Mouse (Mus musculus) MEL (cell line): ENCODE data around the gene Ndufb4.

Experiments used
- BHLHE40 ChIP-seq: IDR thresholded peaks from 2 replicates; pipeline ENCODE4 v1.6.1; 2012; ENCODE audit warnings: low read depth, mild to moderate bottlenecking, inconsistent platforms, low read length, improper control_type of control experiment, borderline replicate concordance
- GABPA ChIP-seq: IDR thresholded peaks from 2 replicates; pipeline ENCODE4 v1.6.1; 2012; ENCODE audit warnings: low read depth, mild to moderate bottlenecking, inconsistent platforms, low read length, improper control_type of control experiment, moderate library complexity
- TAL1 ChIP-seq: IDR thresholded peaks from 2 replicates; pipeline ENCODE4 v1.6.1; 2012; ENCODE audit warnings: mild to moderate bottlenecking, inconsistent platforms, low read length, moderate library complexity, mixed read lengths

DNA sequence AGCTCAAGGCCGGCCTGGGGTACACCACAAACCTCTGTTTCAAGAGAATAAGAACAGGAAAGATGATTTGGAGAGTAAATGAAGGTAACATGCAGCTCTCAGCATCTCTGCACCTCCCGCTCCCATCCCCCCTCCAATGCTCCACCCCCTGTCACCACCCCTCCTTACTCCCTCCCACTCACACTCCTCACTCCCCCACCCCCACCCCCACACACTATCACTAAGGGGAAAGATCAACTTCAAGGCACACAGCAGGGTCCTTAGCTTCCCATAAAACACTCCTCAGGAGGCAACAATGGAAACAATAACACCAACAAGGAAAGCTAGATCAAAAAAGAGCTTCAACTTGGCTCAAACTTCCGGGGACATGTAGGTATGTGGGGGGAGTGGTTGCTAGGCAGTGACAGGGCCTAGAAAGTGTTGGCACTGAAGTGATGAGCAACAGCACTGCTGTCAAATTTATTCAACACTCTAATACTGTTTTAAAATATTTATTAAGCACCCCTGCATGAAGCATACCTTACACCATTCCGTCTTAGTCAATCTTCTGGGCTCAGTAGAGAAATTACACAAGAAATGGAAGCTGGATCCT, 1.6 kb upstream of the Ndufb4 start:
- TF ChIP-seq BHLHE40 (no peak), TAL1 (no peak), GABPA (no peak)
